Mouse (Mus musculus): ENCODE data around the gene Golph3.

DNA sequence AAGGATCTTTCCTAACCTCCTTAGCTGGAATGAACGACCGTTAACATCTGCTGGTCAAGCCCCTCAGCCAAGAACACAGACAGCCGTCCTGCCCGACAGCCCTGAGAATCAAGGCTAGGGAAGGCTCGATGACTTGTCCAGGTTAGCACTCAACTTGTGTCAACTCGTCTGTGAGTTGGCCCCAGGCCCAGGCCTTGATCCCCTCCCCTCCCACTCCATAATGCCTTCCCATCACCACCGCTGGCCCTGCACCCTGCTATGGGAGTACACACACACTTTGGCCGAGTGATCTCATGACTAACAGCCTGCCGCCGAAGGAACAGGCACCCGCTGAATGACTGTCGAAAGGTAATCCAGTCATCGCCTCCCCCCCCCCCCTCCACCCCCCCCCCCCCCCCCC, 63.4 kb downstream of the Golph3 start:
- no peak for TF ChIP-seq ZC3H11A (IDR thresholded peaks at IDR 0.05; ENCODE audit: low read depth, low read length)
- TF ChIP-seq POLR2AphosphoS2 (IDR thresholded peaks at IDR 0.05; ENCODE audit: low read length): no peak
- TF ChIP-seq TCF12 (IDR thresholded peaks at IDR 0.05; ENCODE audit: low read depth, low read length): no peak
- no peak for TF ChIP-seq CTCF (IDR thresholded peaks at IDR 0.05 in 2 of 3, conservative IDR thresholded peaks at IDR 0.05 in 1 of 3; ENCODE audit: control insufficient read depth in 1 of 3, insufficient read depth in 1 of 3, low read depth in 2 of 3, low read length in 3 of 3, poor library complexity in 1 of 3, severe bottlenecking in 1 of 3)
- TF ChIP-seq POLR2A (IDR thresholded peaks at IDR 0.05; ENCODE audit: control insufficient read depth in 1 of 2, insufficient read depth in 1 of 2, low read depth in 1 of 2, low read length in 2 of 2, poor library complexity in 1 of 2): no peak

All from MEL (cell line).